Comparison of ENCODE assay signal across 7 mouse cellular contexts in the genomic region with DNA sequence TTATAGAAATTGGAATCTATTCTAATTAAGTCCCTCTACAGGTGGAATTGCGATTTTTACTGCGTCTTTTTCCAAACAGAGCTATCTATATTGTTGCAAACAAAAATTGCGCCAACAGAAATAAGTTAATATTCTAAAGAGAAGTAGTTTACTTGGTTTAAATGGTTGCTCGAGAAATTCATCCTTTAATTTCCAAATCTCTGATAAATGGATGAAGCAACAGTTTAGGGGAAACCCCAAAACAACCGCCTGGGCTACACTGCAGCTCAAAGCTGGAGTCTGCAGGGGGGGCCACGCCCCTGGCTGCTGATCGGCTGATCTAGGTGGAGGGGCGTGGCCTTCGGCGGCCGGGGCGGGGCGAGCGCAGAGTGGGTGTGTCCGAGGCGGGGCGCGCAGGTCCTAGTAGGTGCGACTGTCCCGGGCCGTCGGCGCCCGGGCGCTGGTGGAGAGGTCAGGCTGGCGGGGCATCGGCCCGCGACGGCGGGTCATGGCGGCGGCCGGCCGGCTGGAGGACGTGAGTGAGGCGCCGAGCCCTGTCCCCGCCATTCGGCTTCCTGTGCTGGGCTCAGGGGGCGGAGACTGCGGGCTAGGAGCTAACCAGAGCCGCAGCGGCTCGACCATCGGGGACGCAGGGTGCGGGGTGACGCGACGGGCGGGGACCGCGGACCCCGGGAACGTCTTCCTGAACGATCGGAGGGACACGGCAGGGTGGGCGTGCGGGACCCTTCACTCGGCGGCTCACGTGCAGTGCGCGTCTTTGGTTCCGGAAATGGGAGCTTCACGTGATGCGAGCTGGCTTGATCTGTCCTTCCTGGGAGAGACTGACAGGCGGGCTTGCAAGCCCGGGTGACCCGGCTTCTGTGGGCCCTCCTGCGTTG. TPM values are rescaled to one million over a fixed set of nuclear protein-coding genes. Genes with fewer than 3 reads are reported as not detected.
DNase-seq lines count a peak whose midpoint lies in the region; ATAC-seq lines count a peak whose summit lies in the region.

Gene Tmem192 (plus strand): TSS at position 366 of the 878 bp plus-strand sequence.

- no peaks in the 10 kb centered on the region for H3K36me3 ChIP-seq in embryonic facial prominence, embryonic 12.5 days
- H3K36me3 ChIP-seq in limb, embryonic 13.5 days: no peaks in the 10 kb centered on the region
- no peaks in the 10 kb centered on the region for H3K36me3 ChIP-seq in midbrain, embryonic 16.5 days (ENCODE audit: control insufficient read depth, insufficient read depth, low read length)

- 2% methylated on average over 69 of the region's 73 CpGs for WGBS in embryonic facial prominence, embryonic 12.5 days
- WGBS in limb, embryonic 13.5 days: 1% methylated on average over 66 of the region's 73 CpGs
- WGBS in midbrain, embryonic 16.5 days: 1% methylated on average over 73 of the region's 73 CpGs

- no peaks in the 10 kb centered on the region for H3K9me3 ChIP-seq in embryonic facial prominence, embryonic 12.5 days
- H3K9me3 ChIP-seq in limb, embryonic 13.5 days: 0 out of 2 replicates have a peak, but pooled peaks cover 4% of the 10 kb centered on the region
- H3K9me3 ChIP-seq in midbrain, embryonic 16.5 days (replicated peaks; ENCODE audit: control insufficient read depth, low read length, poor library complexity, severe bottlenecking): no peaks in the 10 kb centered on the region

- DNase-seq in adrenal gland, postnatal 25 days: peak; percentile 97
- peak; percentile 97 to 98 for DNase-seq in heart, adult 18-20 months
- peak; percentile 98 to 99 for DNase-seq in kidney, adult 8-10 months
- peak; percentile 98 for DNase-seq in spleen, postnatal 10 days (ENCODE audit: low spot score in 2 of 2)

- peak; percentile 92 for ATAC-seq in embryonic facial prominence, embryonic 12.5 days (ENCODE audit: insufficient number of reproducible peaks, insufficient read depth, low FRiP score, low TSS enrichment)
- ATAC-seq in limb, embryonic 13.5 days (ENCODE audit: low FRiP score, low read depth): peak; percentile 94
- ATAC-seq in midbrain, embryonic 16.5 days: peak; percentile 96

- peak within 1 kb of the TSS; percentile 77 for H3K4me3 ChIP-seq in embryonic facial prominence, embryonic 12.5 days
- peak within 1 kb of the TSS; percentile 78 for H3K4me3 ChIP-seq in limb, embryonic 13.5 days
- peak within 1 kb of the TSS; percentile 71 for H3K4me3 ChIP-seq in midbrain, embryonic 16.5 days (ENCODE audit: low read depth, low read length)

- peak within 1 kb of the TSS; percentile 55 for H3K9ac ChIP-seq in embryonic facial prominence, embryonic 12.5 days
- peak within 1 kb of the TSS; percentile 70 for H3K9ac ChIP-seq in limb, embryonic 13.5 days
- peak within 1 kb of the TSS; percentile 80 for H3K9ac ChIP-seq in midbrain, embryonic 16.5 days (ENCODE audit: low read depth, low read length)

- H3K4me1 ChIP-seq in embryonic facial prominence, embryonic 12.5 days: peaks cover 4% of the 10 kb centered on the region; the same call in 1 of the 2 replicates
- 0 out of 2 replicates have a peak, but pooled peaks cover 2% of the 10 kb centered on the region for H3K4me1 ChIP-seq in limb, embryonic 13.5 days
- H3K4me1 ChIP-seq in midbrain, embryonic 16.5 days (ENCODE audit: control insufficient read depth, insufficient read depth, low read length): peaks cover 11% of the 10 kb centered on the region

- peak within 1 kb of the TSS; percentile 60; the same call in 1 of the 2 replicates for H3K27ac ChIP-seq in embryonic facial prominence, embryonic 12.5 days
- peak within 1 kb of the TSS; percentile 55 for H3K27ac ChIP-seq in limb, embryonic 13.5 days
- peak within 1 kb of the TSS; percentile 83 for H3K27ac ChIP-seq in midbrain, embryonic 16.5 days (ENCODE audit: low read length)

- peaks cover 21% of the 10 kb centered on the region for H3K27me3 ChIP-seq in embryonic facial prominence, embryonic 12.5 days
- H3K27me3 ChIP-seq in limb, embryonic 13.5 days: peaks cover 22% of the 10 kb centered on the region
- H3K27me3 ChIP-seq in midbrain, embryonic 16.5 days (ENCODE audit: control insufficient read depth, insufficient read depth, low read depth, low read length): no peaks in the 10 kb centered on the region

- peak within 1 kb of the TSS; percentile 62 for H3K4me2 ChIP-seq in embryonic facial prominence, embryonic 12.5 days (replicated peaks)
- peak within 1 kb of the TSS; percentile 74 for H3K4me2 ChIP-seq in limb, embryonic 13.5 days (replicated peaks)
- H3K4me2 ChIP-seq in midbrain, embryonic 16.5 days (ENCODE audit: low read length): peak within 1 kb of the TSS; percentile 67

RNA-seq across cellular contexts. Expression of gene Tmem192, which starts in this region (rescaled TPM):
- total RNA-seq in adrenal gland, postnatal 25 days (2021): 78.8 and 82.5 TPM in 2 replicates
- polyA plus RNA-seq in embryonic facial prominence, embryonic 12.5 days (2016; fragmentation: Nextera tagmentation; extraction: Ambion mirVana): 20.4 and 20.6 TPM in 2 replicates
- total RNA-seq in heart, adult 18-20 months (2021): 10 to 100 TPM; 23.9 to 27.7 TPM
- polyA plus RNA-seq in limb, embryonic 13.5 days (2015; fragmentation: Nextera tagmentation; extraction: Ambion mirVana): 21.7 and 22.2 TPM in 2 replicates
- polyA plus RNA-seq in midbrain, embryonic 16.5 days (2015; fragmentation: Nextera tagmentation; extraction: Ambion mirVana): 21.3 and 31.6 TPM in 2 replicates

Comparison
In these comparisons a context has a peak if more than half of its experiments do, and no peak if none do; other contexts are left out.
1. Peak in every context shown above with its lines: DNase-seq, ATAC-seq, H3K4me3 ChIP-seq and H3K27ac ChIP-seq.